Mouse (Mus musculus) frontal cortex, adult 2 months (tissue): ENCODE results near the gene Smg9. TPM values are rescaled to one million over a fixed set of nuclear protein-coding genes. Genes with fewer than 3 reads are reported as not detected.

Experiments
- DNase-seq, 2 experiments: peaks; one replicate each; pipeline ENCODE4 v3.0.0; 2022; ENCODE audit warnings: low spot score in 1 of 2; ENCODE audit errors: extremely low spot score in 1 of 2
- polyA plus RNA-seq: library from polyadenylated mRNA; depleted of rRNA; stranded (reverse); fragments of >200 nt; gene quantifications from 2 replicates; pipeline ENCODE4 v1.2.3, GENCODE M21; 2012; rRNA removed

The Smg9 gene
- 78.1 and 90.1 TPM in 2 replicates for polyA plus RNA-seq

DNA sequence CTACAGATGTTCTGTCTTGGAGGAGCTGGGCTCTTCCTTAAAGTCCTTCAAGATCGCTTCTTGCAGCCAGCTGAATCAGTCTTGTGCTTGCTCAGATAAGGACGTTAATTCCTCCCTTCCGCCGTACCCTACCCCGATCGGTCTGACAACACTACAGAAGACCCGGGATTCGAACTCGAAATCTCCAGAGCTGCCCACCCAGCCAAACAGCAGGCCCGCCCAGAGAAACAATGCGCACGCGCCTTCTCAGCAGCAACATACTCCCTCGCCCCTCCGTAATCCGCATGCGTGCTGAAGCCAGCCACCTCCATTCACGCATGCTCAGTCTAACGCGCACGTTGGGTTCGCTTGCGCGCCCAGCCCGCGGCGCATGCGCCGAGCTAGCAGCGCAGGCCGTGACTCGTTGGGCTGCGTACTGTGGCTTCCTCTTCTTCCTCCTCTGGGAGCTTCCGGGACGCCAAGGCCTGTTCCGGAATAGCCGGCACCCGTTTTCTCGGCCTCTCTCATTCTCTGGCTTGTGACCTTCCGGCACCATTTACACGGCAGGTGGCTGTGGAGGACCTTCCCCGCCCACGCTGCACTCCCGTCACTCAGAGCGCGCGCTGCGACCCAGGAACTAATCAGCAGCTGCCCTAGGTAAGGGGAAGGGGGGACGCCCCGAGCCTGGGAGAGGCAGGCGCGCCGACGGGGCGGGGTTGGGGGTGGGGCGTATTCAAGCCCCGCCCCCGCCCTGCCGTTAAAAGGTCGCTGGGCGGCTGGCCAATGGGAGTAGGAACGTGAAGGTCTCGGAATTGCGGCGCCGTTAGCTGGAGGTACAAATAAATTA is at the start of gene Smg9:
TSS of gene Smg9 (plus strand) at position 364 of the 826 bp plus-strand sequence.
- peak; percentile 95 to 98 for DNase-seq

DNA sequence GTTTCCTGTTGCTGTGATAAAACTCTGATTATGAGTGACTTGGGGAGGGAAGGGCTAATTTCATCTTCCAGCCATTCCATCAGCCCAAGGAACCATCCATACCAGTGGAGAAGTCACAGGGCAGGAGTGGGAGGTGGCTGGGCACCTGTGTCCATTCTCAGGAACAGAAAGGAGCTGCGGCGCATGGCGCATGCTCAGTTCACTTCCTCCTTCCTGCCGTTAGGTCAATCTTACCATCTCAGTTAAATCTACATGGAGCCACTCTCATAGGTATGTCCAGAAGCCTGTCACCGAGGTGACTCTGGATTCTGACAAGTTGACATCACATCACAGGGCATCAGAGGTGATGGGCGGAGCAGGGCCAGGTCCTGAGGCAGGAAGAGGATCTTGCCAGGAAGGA is 43.8 kb upstream of the Smg9 start:
- no peak for DNase-seq

DNA sequence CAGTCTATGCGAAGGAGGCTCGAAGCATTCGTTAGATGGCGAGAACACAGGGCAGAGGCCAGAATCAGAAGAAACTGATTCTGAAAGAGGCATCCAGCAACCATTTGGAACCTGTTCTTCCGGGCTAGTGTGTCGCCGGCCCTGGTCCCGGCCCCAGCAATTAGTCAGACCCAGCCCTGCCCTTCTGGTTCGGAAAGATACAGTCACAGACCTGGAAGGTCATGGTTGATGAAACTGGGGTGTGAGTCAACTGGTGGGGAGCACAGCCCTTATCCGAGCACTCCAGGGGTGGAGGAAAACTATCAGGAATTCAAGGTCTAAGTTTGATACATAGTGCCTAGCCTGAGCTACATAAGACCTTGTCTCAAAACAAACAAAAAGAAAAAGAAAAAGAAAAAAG is 43.3 kb upstream of the Smg9 start:
- DNase-seq, result no peak

DNA sequence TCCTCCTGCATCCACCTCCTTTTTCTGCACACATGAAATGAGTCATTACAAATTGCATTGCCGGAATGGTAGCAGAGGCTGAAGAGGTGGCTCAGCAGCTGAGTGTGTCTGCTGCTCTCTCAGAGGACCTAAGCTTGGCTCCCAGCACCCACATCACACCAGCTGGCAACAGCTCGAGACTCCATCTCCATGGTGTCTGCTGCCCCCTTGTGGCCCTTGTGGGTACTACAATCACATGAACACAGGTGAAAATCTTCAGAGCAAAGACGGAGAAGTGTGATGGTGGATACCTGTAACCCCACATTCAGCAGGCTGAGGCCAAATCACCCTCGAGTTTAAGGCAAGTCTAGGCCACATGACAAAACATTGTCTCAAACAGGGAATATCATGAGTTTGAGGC is 41.5 kb upstream of the Smg9 start:
- no peak for DNase-seq

DNA sequence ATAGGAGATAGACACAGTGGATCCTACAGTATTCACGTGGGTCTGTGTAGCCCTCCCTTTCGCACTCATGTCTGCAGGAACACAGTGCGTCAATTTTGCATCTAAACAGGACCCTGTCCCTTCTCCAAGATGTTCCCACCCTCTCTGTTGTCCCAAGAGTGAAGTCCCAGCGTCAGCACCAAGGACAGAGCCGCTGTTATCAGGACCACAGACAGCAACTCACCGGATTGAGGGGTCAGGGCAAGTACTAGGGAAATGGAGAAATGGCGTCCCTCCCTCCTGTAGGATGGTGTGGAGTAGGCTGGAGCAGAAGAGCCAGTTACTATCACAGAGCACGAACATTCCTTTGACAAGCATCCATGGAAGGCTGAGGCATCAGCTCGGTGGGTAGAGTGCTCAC is 40.1 kb upstream of the Smg9 start:
- DNase-seq, result no peak

DNA sequence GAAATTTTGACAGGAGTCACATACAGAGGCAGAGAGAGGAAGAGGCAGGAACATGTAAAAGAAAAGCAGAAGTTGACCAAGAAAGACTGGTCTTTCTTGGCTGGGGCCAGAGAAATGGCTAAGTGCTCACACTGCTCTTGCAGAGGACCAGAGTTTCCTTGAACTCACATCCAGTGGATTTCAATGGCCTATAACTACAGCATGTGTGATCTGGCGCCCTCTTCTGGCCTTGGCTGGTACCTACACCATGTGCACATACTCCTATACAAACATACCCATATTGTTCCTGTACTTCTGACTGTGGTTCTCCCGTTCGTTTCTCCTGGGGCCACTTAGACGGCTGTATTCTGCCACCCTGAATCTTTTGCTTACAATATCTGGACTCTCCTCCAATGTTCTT is 38.4 kb upstream of the Smg9 start:
- DNase-seq, result no peak

DNA sequence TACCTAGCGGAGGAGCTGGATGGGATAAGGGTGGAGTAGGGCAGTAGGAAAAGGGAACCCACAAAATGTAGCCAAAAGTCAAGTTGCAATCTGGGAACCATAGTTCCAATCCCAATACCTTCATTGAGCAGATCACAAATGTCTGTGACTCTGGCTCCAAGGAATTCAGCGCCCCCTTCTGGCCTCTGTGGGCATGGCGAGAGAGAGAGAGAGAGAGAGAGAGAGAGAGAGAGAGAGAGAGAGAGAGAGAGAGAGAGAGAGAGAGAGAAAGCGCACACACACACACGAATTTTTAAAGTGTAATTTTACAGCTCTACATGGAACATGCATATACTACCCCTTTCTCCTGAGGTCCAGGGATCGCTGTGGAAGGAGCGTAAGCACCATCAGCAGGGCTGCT is 36.2 kb upstream of the Smg9 start:
- DNase-seq, result peak in 1 of 2 experiments; percentile 66

DNA sequence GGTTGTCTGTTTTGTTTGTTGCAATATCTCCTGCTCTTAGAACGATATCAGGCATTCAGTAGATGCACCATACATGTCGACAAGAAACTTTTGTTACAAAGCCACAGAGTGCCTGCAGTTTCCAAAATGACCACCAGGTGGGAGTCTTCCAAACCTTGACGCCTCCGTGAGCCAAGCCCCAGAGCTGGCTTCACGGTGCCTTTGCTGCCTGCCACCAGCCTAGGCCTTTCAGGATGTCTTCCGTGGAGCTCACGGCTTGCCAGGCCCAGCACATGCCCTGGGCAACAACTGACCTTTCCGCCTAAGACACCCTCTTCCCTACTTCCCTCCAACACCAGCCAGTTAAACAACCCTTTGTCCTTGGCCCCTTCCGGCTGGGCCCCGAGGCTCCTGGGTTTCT is 34.6 kb upstream of the Smg9 start:
- DNase-seq, result peak; percentile 60 to 95

DNA sequence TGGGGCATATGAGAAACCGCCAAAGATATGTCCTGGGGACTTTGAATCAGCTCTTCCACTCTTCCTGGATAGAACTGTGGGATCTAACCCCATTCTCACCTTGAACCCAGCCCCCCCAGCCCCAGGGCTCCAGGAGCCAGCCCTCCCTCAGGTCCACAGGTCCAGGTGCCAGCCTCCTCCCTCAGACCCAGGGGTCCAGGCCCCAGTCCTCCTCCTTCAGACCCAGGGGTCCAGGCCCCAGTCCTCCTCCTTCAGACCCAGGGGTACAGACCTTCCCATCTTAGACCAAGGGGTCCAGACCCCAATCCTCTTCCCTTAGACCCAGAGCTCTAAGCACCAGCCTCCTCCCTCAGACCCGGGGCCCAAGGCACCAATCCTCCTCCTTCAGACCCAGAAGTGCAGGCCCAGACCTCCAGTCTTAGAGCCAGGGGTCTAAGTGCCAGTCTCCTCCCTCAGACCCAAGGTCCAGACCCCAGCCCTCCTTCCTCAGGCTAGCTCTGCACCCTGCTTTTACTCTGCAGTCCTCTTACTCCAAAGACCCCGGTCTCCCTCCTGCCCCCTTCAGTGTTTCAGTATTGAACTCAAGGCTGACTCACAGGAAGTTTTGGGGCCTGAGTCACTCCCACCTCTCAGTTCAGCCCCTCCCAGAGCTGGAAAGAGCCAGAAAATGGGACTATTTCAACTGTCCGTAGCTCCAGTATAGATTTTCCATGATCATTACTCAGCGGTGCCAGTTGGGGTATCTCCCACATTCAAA is 34.0 kb upstream of the Smg9 start:
- DNase-seq, result no peak

DNA sequence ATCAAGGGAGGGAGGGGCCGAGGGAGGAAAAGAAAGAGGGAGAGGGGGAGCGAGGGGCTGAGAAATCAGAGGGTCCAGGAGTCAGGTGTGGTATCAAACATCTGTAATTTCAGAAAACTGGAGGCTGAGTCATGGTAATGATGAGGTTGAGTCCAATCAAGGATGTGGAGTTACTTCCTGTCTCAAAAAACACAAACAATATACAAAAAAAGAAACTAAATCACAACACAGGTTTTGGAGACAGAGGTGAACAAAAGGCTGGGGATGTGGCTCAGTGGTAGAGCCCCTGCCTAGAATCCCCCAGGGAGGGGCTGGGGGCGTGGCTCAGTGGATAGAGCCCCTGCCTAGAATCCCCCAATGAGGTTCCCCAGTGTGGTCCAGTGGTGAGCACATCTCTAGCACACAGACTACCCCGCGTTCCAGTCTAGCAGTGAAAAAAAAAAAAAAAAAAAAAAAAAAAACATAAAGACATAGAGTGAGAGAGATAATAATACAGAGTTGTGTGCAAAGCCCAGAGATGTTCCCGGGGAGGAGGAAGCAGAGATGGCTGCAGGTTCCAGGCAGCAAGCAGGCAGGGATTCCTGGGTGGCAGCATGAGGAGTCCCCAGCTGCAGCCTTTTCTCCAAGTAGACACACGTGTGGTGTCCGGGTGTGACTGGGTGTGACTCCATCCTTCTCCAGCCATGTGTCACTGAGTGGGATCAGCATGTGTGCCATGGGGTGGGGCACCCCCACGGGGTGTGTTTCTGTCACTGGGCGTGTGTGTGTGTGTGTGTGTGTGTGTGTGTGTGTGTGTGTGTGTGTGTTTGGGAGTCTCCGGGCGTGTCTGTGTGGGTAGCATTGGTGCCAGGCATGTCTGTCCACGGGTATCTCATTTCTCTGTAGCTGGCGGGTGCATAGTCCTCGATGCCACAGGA is 32.4 kb upstream of the Smg9 start:
- DNase-seq, result no peak

DNA sequence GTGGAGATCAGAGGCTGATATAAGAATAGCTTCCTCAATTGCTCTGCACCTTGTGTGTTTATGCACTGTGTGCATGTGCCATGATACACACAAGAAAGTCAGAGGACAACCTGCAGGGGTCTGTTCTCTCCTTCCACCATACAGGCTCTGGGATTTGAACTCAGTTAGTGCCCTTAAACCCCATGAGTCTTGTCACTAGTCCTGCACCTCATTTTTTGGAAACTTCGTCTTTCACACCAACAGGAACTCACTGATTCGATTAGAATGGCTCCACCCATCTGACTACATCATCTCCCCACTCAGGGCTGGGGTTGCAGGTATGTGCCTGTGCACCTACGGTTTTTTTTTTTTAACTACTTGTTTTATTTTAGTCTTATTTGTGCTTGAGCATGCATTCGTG is 31.2 kb upstream of the Smg9 start:
- DNase-seq, result no peak

DNA sequence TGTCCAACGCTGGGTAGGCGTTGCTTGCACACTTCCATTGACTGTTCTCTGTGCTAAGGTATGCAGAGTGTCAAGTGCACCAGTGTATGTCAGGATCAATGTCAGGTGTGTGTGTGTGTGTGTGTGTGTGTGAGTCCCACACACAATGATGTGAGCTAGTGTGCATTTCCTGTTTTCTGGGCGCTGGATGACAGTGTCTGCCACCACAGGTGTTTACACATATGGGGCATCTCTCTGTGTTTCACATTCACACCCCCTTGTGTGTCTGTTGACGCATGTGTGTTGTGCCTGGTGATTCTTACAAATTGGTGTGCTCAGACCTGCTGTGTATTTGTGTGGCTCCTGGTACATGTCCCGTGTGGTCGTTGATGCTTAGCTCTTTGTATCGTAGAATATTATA is 30.5 kb upstream of the Smg9 start:
- no peak for DNase-seq

DNA sequence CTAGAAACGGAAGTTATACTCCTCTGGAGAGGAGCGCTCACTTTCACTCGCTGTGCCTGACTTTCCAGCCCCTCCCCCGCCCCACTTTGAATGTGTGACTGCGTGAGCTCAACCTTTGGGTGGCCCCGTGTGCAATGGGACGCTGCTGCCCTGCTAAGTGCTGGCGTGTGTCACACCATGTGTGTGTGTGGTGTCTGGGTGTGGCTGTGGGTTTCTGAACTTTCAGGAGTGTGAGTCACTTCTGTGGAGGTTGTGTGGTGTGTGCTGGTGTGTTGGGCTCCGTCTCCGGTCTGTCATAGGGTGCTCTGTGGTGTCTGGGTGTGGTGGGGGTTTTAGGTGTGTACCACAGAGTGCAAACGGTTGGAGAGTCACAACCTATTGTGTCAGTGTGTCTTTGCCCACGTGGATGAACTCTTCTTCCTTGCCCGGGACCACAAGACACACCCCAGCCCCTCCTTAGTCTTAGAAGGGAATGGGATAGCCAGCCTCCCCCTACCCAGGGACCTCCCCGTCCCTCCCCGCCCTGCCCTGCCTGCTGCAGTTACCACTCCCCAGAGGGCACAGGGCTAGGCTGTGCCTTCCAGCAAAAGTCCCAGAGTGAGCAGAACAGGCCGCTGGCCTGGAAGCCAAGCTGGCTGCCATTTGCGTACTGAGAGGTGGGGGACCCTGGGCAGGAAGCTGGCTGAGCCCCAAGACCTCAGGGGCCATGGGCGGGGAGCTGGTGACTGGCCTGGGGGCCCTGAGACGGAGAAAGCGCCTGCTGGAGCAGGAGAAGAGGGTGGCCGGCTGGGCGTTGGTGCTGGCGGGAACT is 29.5 kb upstream of the Smg9 start, which contains the start of gene Kcnn4:
TSS of gene Kcnn4 (plus strand) at position 533 of the 811 bp plus-strand sequence.
- DNase-seq, result no peak

DNA sequence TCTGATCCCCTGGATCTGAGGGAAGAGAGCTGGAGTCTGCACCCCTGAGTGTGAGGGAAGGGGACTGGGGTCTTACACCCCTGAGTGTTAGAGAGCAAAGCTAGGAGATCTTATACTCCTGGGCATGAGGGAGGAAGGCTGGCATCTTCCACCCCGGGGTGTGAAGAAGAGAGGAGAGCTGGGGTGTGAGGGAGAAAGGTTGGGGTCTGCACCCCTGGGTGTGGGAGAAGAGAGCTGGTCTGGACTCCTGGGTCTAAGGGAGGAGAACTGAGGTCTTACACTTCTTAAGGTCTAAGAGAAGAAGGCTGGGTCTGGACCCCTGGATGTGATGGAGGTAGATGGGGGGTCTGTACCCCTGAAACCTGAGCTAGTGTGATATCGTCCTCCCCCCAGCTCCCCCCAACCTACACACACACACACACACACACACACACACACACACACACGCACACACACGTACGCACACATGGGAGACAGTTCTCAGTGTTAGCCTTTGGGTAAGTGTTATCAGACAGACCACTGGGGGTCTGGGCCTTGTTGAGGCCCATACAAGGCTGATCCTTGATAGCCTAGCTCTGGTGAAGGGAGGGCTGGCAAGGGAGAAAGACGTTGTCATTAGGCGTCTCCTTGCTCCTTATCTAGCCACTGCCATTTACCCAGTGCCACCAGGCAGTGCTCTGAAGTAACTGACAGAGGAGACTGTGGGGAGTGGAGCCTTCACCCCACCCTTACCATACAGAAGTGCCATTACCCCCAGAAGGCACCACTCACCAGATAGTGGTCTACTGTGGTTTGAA is 28.2 kb upstream of the Smg9 start:
- DNase-seq, result no peak

DNA sequence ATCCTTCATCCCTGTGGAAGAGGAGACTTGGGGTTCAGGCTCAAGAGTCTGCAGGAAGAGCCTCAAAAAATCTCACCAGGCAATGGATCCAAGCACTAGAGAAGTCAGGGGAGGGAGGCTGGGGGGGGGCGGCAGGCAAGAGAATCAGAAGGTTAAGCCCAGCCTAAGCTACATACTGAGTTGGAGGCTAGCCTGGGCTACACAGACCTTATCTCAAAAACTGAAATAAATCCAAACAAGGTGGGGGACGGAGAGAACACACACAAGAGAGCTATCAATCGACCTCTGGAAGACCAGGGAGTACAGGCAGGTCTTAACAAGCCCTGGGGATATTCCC is 27.6 kb upstream of the Smg9 start:
- no peak for DNase-seq

DNA sequence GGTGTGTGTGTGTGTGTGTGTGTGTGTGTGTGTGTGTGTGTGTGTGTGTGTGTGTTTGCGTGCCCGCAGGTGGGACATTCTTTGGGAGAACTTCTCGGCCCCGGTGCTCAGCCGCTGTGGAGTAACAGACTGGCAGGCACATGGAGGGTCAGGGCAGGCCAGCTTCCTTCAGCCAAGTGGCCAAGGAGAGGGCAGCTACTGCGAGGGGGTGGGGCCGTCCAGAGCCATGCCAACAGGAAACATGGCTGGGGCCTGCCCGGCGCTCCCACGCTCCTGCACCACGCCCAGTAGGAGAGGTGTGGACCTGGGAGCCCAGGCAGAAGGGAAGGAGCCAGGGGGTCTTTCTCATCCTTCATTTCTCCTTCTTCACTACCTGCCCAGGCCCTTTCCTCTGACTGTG is 27.1 kb upstream of the Smg9 start:
- DNase-seq, result no peak

DNA sequence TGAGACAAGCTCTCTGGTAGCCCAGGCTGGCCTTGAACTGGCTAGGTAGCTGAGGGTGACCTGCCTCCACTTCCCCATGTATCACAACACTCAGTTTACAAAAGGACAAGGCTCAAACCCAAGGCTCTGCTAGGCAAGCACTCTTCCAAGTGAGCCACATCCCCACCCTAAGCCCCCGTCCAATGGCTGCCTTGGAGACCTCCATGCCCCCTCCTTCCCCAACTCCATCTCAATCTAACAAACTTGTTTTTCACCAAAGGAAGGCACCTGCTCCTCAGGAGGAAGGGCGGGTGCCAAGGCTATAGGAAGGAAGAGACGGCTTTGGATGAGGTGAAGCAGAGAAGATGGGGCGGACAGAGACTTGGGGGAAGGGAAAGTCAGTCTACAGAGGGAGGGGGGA is 26.6 kb upstream of the Smg9 start:
- no peak for DNase-seq

DNA sequence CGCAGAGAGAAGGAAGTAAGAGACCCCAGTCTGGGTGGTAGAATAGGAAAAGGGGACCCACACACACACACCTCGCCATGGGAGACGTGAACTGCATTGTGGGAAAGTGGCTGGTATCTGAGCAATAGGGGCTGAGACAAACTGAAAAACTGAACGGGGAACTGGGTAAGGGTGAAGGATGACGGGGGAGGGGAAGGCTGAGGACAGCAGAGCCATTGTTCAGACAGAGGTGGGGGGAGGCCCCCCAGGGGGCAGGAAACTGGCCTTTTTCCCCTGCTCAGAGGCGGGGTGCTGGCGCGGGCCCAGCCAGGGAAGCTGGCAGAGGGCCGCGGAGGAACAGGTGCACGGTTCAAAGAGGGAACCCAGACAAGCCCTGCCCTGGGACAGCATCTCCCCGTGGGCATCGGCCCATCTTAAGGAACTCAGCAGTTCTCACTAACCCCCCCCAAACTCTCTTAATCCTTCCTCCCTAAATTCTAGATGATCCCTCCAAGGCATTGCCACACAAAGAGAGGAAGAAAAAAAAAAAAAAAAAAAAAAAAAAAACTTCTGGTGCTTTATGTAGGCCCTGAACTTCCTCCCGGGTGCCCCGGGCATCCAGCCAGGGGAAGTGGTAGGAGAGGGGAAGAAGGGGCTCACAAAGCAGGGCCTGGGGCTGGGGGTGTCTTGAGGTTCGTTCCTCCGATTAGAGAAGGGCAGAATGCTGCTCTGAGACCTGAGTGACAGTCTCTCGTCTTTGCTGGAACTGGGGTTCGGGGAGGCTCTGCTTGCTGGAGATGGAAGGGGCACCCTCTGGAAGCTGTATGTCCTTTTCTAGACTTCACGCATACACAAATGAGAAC is 25.7 kb upstream of the Smg9 start:
- DNase-seq, result peak in 1 of 2 experiments; percentile 37
